Mouse (Mus musculus) C2C12 (cell line): ENCODE measurements around the gene Sycp2.

Experiments used
- CTCF ChIP-seq: IDR thresholded peaks from one replicate; pipeline ENCODE4 v1.5.1; 2011; ENCODE audit not compliant: control insufficient read depth, insufficient read depth, insufficient read length
- MYOG ChIP-seq: IDR thresholded peaks from one replicate; pipeline ENCODE4 v1.6.1; 2011; ENCODE audit not compliant: control insufficient read depth, insufficient read length; ENCODE audit errors: extremely low read depth
- USF1 ChIP-seq: IDR thresholded peaks from one replicate; pipeline ENCODE4 v1.6.1; 2011; ENCODE audit warnings: low read depth, mild to moderate bottlenecking, control low read depth, moderate library complexity

DNA sequence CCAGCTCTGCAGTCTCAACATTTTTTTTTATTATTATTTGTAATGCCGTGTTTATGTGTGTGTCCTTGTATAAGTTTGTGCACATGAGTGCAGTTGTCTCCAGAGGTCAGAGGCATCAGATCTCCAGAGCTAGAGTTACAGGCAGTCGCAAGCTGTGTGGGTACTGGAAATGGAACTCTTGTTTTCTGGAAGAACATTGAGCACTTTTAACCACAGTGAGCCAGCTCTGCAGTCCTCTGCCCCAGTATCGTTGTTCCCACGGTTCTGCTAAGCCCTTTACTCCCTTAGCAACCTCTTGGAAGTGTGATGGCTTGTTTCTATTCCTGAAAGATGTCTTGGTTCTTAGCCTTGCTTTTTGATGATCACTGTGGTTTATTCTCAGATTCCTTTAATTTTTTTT is 41.9 kb upstream of the Sycp2 start:
- no peak for TF ChIP-seq CTCF
- TF ChIP-seq USF1, result no peak
- no peak for TF ChIP-seq MYOG
